Mouse (Mus musculus) cerebellum, postnatal 36 days (tissue): ENCODE measurements around the gene Ppp2r5b.
A peak's percentile ranks its signal among the peaks of the same experiment; 100 is the strongest.

ENCODE experiments used
- DNase-seq, 2 experiments: peaks; one replicate each; pipeline ENCODE4 v3.0.0; 2021 to 2022; ENCODE audit warnings: mixed read lengths in 2 of 2

The Ppp2r5b gene

GRCm38 (mm10) chr19:6268670-6269132, 33.0 kb upstream of the Ppp2r5b start:
- no peak for DNase-seq

GRCm38 (mm10) chr19:6268170-6268528, 32.5 kb upstream of the Ppp2r5b start:
- DNase-seq, result peak; percentile 89 to 90

- DNase-seq, result peak; percentile 93 to 95
Measured at GRCm38 (mm10) chr19:6267306-6268169, 31.9 kb upstream of the Ppp2r5b start.

- no peak for DNase-seq
Measured at GRCm38 (mm10) chr19:6265727-6266182, 30.1 kb upstream of the Ppp2r5b start.

GRCm38 (mm10) chr19:6264945-6265344, 29.3 kb upstream of the Ppp2r5b start:
- DNase-seq, result no peak

GRCm38 (mm10) chr19:6264200-6264599, 28.5 kb upstream of the Ppp2r5b start:
- no peak for DNase-seq

- DNase-seq, result no peak
Measured at GRCm38 (mm10) chr19:6262839-6263433, 27.3 kb upstream of the Ppp2r5b start.

GRCm38 (mm10) chr19:6262222-6262621, 26.6 kb upstream of the Ppp2r5b start:
- peak; percentile 86 to 88 for DNase-seq

- DNase-seq, result no peak
Measured at GRCm38 (mm10) chr19:6261379-6261778, 25.7 kb upstream of the Ppp2r5b start.

- DNase-seq, result no peak
Measured at GRCm38 (mm10) chr19:6260946-6261345, 25.3 kb upstream of the Ppp2r5b start.

- peak in 1 of 2 experiments; percentile 42 for DNase-seq
Measured at GRCm38 (mm10) chr19:6260428-6260827, 24.8 kb upstream of the Ppp2r5b start.

GRCm38 (mm10) chr19:6253021-6253420, 17.3 kb upstream of the Ppp2r5b start:
- DNase-seq, result no peak

GRCm38 (mm10) chr19:6247526-6248300, 12.0 kb upstream of the Ppp2r5b start:
- no peak for DNase-seq

- no peak for DNase-seq
Measured at GRCm38 (mm10) chr19:6245806-6246205, 10.1 kb upstream of the Ppp2r5b start.

GRCm38 (mm10) chr19:6243226-6243625, 7.6 kb upstream of the Ppp2r5b start:
- no peak for DNase-seq

GRCm38 (mm10) chr19:6242281-6242680, 6.6 kb upstream of the Ppp2r5b start:
- peak in 1 of 2 experiments; percentile 34 for DNase-seq

GRCm38 (mm10) chr19:6241274-6242107, 5.8 kb upstream of the Ppp2r5b start, which contains the start of gene Atg2a:
Gene Atg2a (plus strand): TSS chr19:6241668.
- DNase-seq, result peak; percentile 95 to 98

- no peak for DNase-seq
Measured at GRCm38 (mm10) chr19:6240725-6241124, 5.1 kb upstream of the Ppp2r5b start.

GRCm38 (mm10) chr19:6240136-6240535, 4.5 kb upstream of the Ppp2r5b start:
- no peak for DNase-seq

GRCm38 (mm10) chr19:6238740-6239139, 3.1 kb upstream of the Ppp2r5b start:
- no peak for DNase-seq

GRCm38 (mm10) chr19:6236842-6237241, 1.2 kb upstream of the Ppp2r5b start:
- peak in 1 of 2 experiments; percentile 24 for DNase-seq

- DNase-seq, result peak; percentile 92 to 95
Measured at GRCm38 (mm10) chr19:6236053-6236441, 375 bp upstream of the Ppp2r5b start.
